Mouse (Mus musculus) hindbrain, embryonic 14.5 days (tissue): Measurements from ENCODE around the gene Pfdn6. TPM values are rescaled to one million over a fixed set of nuclear protein-coding genes. Genes with fewer than 3 reads are reported as not detected.

ENCODE experiments used
- ATAC-seq: fragments of 200-750 bp; cut with Nextera tagmentation; 2 replicates; pipeline ENCODE4 v1.8.0; 2017; ENCODE audit warnings: moderate number of reproducible peaks, mild to moderate bottlenecking, moderate TSS enrichment, moderate library complexity; ENCODE audit not compliant: low FRiP score
- DNase-seq: peaks from one replicate; pipeline ENCODE4 v3.0.0-alpha.2; 2015; ENCODE audit warnings: low spot score
- H3K27ac ChIP-seq: fragments of 300-500 bp; sonication (generic); 2 replicates; pipeline ENCODE4 v1.5.1; 2014; ENCODE audit warnings: mild to moderate bottlenecking, moderate library complexity
- H3K27me3 ChIP-seq: fragments of 300-500 bp; sonication (generic); 2 replicates; pipeline ENCODE4 v1.6.1; 2014; ENCODE audit warnings: mild to moderate bottlenecking, low read length, mixed read lengths; ENCODE audit not compliant: control insufficient read depth, insufficient read depth
- H3K36me3 ChIP-seq: fragments of 300-500 bp; sonication (generic); replicated peaks from 2 replicates; pipeline ENCODE4 v1.6.1; 2014; ENCODE audit not compliant: control insufficient read depth, insufficient read depth
- H3K4me1 ChIP-seq: fragments of 300-500 bp; sonication (generic); replicated peaks from 2 replicates; pipeline ENCODE4 v1.6.1; 2014; ENCODE audit warnings: antibody characterized with exemption, low read length, mixed read lengths; ENCODE audit not compliant: control insufficient read depth, insufficient read depth
- H3K4me2 ChIP-seq: fragments of 300-500 bp; sonication (generic); replicated peaks from 2 replicates; pipeline ENCODE4 v1.6.1; 2014; ENCODE audit warnings: mild to moderate bottlenecking, moderate library complexity
- H3K4me3 ChIP-seq: fragments of 300-500 bp; sonication (generic); replicated peaks from 2 replicates; pipeline ENCODE4 v1.5.1; 2014; ENCODE audit warnings: mild to moderate bottlenecking, low read length
- H3K9ac ChIP-seq: fragments of 300-500 bp; sonication (generic); 2 replicates; pipeline ENCODE4 v1.6.1; 2014
- H3K9me3 ChIP-seq: fragments of 300-500 bp; sonication (generic); 2 replicates; pipeline ENCODE4 v1.6.1; 2016; ENCODE audit warnings: low read length; ENCODE audit not compliant: control insufficient read depth
- WGBS: fragments of 180-500 bp; shearing (Covaris S2); extraction: QIAGEN DNeasy Blood & Tissue Kit; methylation state at CpG from one replicate; pipeline ENCODE4 v1.1.7; 2014; 5-methylcytosine and 5-hydroxymethylcytosine counted together
- polyA plus RNA-seq: library from polyadenylated mRNA; unstranded; fragments of >200 nt; fragmentation: Nextera tagmentation; extraction: Ambion mirVana; gene quantifications from 2 replicates; pipeline ENCODE4 v1.2.1, GENCODE M21; 2014

The Pfdn6 gene
- polyA plus RNA-seq, 1 experiment from 2014 or later: 161 TPM

DNA sequence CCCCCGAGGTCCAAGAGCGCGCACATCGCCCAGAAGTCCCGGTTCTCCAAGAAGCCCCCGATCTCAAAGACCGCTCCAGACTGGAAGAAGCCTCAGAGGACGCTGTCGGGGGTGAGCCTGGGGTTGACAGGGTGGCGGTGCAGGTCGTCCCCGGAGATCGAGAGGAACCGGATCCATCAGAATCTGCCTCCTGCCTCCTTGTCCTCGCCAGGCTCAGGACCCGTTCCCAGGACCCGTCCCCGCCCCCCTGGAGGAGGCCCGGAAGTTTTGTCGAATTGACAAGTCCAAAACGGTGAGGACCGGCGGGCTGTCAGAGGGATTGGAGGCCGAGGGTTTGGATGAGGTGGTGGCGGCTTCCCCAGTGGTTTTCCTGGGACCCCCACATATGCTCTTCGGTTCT lies 838 bp upstream of the Pfdn6 start:
- H3K36me3 ChIP-seq: peaks cover 52% of the 10 kb centered on the region
- peaks cover 16% of the 10 kb centered on the region for H3K4me1 ChIP-seq
- H3K27me3 ChIP-seq: no peaks in the 10 kb centered on the region
- WGBS: 2% methylated on average over 26 of the region's 26 CpGs
- H3K9me3 ChIP-seq: no peaks in the 10 kb centered on the region
- peak overlapping the region; percentile 84 for H3K4me2 ChIP-seq
- no peak overlapping the region for H3K27ac ChIP-seq
- DNase-seq (no peak), ATAC-seq (no peak)
- peak overlapping the region; percentile 70 for H3K9ac ChIP-seq
- peak overlapping the region; percentile 87 for H3K4me3 ChIP-seq

DNA sequence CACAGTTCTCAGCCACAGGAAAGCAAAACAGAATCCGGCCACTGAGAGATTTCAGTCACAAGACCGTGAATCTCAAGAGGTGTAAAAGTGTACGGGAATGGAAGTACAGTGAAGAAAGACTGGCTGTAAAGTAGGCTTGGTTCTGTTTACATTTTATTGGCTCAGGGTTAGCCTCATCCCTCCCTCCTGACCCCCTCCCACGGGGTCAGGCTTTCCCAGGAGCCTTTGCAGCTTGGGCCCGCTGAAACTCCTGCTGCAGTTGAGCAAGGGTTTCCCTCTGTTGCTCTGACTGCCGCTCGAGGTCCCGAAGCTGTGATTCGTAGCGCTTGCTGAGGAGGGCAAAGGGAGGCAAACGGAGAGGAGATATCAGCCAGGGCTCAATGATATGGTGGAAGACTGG lies 1.4 kb downstream of the Pfdn6 start:
- H3K4me2 ChIP-seq: 0 out of 2 replicates have a peak overlapping the region, but pooled peaks have one; percentile 84
- H3K9me3 ChIP-seq: no peaks in the 10 kb centered on the region
- H3K27ac ChIP-seq: no peak overlapping the region
- ATAC-seq: no peak
- no peaks in the 10 kb centered on the region for H3K27me3 ChIP-seq
- H3K9ac ChIP-seq: no peak overlapping the region
- peaks cover 50% of the 10 kb centered on the region for H3K36me3 ChIP-seq
- 83% methylated on average over 11 of the region's 11 CpGs for WGBS
- no peak overlapping the region for H3K4me3 ChIP-seq
- DNase-seq: no peak
- H3K4me1 ChIP-seq: peaks cover 16% of the 10 kb centered on the region

DNA sequence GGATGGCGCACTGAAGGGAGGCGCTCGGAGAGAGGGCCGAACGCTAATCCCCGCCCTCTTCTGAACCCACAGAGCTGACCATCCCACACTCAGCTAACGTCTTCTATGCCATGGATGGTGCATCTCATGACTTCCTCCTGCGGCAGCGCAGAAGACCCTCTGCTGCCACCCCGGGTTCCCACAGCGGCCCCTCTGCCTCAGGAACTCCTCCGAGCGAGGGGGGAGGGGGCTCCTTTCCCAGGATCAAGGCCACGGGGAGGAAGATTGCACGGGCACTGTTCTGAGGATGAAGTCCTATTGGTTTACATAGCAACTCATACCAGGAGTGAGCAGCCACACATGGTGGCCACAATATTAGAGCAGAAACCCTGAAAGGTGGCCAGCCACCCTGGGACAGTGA lies 3.1 kb downstream of the Pfdn6 start:
- DNase-seq (no peak), ATAC-seq (no peak)
- 85% methylated on average over 15 of the region's 15 CpGs for WGBS
- no peak overlapping the region for H3K9ac ChIP-seq
- no peak overlapping the region for H3K4me3 ChIP-seq
- no peaks in the 10 kb centered on the region for H3K27me3 ChIP-seq
- H3K4me1 ChIP-seq: peaks cover 16% of the 10 kb centered on the region
- no peak overlapping the region for H3K27ac ChIP-seq
- no peak overlapping the region for H3K4me2 ChIP-seq
- H3K36me3 ChIP-seq: peaks cover 52% of the 10 kb centered on the region
- no peaks in the 10 kb centered on the region for H3K9me3 ChIP-seq

DNA sequence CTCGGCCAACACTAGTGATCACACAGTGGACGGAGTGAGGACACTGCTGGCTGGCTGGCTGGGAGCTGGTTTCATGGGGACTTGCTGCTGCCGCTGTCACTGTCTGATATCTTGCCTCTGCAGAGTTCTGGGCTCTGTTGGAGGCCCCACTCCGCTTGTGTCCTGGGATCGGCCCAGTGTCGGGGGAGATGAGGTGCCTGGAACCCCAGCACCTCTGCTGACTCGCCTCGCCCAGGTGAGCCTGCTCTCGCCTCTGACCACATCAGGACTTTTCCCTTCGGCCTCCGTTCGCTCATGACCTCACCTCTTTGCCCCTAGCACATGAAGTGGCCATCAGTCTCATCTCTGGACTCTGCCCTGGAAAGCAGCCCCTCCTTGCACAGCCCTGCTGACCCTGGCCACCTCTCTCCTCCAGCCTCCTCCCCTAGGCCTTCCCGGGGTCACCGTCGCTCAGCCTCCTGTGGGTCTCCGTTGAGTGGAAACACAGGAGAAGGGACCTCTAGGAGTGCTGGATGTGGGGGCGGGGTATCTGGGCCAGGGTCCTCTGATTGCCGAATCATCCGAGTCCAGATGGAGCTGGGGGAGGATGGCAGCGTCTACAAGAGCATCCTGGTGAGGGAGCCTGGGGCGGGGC lies 4.6 kb downstream of the Pfdn6 start:
- H3K9me3 ChIP-seq: no peaks in the 10 kb centered on the region
- H3K4me3 ChIP-seq: no peak overlapping the region
- H3K27me3 ChIP-seq: no peaks in the 10 kb centered on the region
- H3K4me1 ChIP-seq: peaks cover 18% of the 10 kb centered on the region
- H3K4me2 ChIP-seq: no peak overlapping the region
- H3K9ac ChIP-seq: no peak overlapping the region
- no peak for DNase-seq
- 89% methylated on average over 21 of the region's 21 CpGs for WGBS
- H3K27ac ChIP-seq: no peak overlapping the region
- H3K36me3 ChIP-seq: peaks cover 52% of the 10 kb centered on the region
- ATAC-seq: no peak

DNA sequence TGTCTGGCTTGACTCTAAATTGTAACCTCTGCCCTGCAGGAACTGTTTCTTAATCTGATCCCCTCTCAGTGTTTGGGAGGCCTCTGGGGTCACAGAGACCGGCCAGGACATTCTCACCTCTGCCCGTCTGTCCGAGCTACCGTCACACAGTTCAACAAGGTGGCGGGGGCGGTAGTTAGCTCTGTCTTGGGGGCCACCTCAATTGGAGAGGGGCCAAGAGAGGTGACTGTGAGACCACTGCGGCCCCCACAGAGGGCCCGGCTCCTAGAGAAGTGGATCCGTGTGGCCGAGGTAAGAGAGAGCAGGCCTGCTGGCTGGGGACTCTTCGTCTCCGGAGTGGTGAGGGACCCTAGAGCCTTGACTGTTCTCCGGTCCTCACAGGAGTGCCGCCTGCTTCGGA lies 7.2 kb downstream of the Pfdn6 start:
- Histone ChIP-seq H3K27ac (no peak overlapping the region), H3K9ac (no peak overlapping the region), H3K36me3 (peaks cover 48% of the 10 kb centered on the region), H3K27me3 (no peaks in the 10 kb centered on the region), H3K4me1 (peaks cover 19% of the 10 kb centered on the region), H3K4me2 (no peak overlapping the region), H3K4me3 (no peak overlapping the region), H3K9me3 (no peaks in the 10 kb centered on the region)
- ATAC-seq (no peak), DNase-seq (no peak)
- 92% methylated on average over 15 of the region's 15 CpGs for WGBS

DNA sequence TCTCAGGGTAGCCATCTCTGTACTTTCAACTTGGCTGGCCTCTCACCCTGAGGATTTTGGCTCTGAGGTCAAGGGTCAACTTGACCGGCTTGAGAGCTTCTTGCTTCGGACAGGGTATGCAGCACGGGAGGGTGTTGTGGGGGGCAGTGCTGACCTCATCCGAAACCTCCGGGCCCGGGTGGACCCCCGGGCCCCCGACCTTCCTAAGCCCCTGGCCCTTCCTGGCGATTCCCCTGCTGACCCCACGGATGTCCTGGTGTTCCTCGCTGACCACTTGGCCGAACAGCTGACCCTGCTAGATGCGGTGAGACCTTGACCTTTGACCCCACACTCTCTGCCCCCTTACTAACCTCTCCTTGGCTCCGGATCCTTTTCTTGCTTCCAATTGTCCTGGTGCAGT lies 7.7 kb downstream of the Pfdn6 start:
- no peak overlapping the region for H3K4me2 ChIP-seq
- WGBS: 86% methylated on average over 14 of the region's 14 CpGs

DNA sequence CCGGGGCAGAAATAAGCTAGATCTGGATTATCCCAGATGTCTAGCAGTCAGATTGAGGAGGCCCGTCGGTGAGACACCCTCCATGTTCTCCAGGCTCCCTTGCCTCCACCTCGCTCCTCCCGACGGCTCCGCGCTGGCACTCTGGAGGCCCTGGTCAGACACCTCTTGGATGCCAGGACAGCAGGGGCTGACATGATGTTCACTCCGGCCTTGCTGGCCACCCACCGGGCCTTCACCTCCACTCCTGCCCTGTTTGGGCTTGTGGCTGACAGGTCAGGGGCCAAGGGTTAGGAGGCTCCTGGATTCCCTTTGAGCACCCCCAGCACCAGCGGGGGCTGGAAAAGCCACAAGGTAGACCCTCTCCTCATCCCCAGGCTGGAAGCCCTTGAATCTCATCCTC lies 8.2 kb downstream of the Pfdn6 start:
- H3K27ac ChIP-seq: no peak overlapping the region
- H3K9me3 ChIP-seq: no peaks in the 10 kb centered on the region
- H3K4me2 ChIP-seq: no peak overlapping the region
- H3K36me3 ChIP-seq: peaks cover 50% of the 10 kb centered on the region
- 92% methylated on average over 11 of the region's 11 CpGs for WGBS
- no peak overlapping the region for H3K9ac ChIP-seq
- no peak overlapping the region for H3K4me3 ChIP-seq
- peaks cover 20% of the 10 kb centered on the region for H3K4me1 ChIP-seq
- DNase-seq (no peak), ATAC-seq (no peak)
- no peaks in the 10 kb centered on the region for H3K27me3 ChIP-seq

More for the DNA sequence above, 7.7 kb downstream of the Pfdn6 start:
- H3K36me3 ChIP-seq: peaks cover 51% of the 10 kb centered on the region
- H3K9me3 ChIP-seq: no peaks in the 10 kb centered on the region
- DNase-seq (no peak), ATAC-seq (no peak)
- peaks cover 20% of the 10 kb centered on the region for H3K4me1 ChIP-seq
- H3K9ac ChIP-seq: no peak overlapping the region
- H3K27ac ChIP-seq: no peak overlapping the region
- H3K27me3 ChIP-seq: no peaks in the 10 kb centered on the region
- no peak overlapping the region for H3K4me3 ChIP-seq

DNA sequence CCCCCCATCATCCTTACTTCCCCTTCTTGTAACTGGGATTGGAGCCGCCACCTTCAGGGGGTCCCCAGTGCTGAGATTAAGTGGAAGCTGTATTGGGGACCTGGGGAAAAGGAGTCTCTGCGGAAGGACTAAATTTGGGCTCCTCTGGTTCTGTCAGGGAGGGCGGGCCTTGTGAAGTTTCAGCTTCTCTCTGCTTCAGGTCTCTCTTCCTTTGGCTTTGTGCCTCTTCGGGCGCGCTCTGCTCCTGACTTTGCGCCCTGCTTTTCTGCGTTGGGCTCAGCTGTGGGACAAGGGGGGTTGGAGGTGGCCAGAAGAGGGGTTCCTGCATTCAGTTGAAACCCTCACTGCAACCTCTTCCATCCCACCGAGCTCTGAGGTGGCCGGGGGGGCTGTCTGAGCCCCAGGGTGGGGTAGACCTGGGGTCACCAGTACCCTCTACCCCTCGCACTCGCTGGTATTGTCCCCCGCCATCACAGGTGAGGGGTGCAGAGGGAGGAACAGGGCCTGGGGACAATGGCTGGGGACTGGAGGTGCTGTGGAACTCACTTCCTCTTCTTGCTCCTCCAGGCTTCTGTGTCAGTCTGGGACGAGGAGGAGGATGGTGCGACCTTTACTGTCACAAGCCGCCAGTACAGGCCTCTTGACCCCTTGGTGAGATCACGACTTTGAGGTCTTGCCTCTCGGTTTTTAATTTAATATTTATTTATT lies 8.8 kb downstream of the Pfdn6 start:
- ATAC-seq: no peak
- Histone ChIP-seq H3K4me1 (peaks cover 20% of the 10 kb centered on the region), H3K27ac (no peak overlapping the region)

DNA sequence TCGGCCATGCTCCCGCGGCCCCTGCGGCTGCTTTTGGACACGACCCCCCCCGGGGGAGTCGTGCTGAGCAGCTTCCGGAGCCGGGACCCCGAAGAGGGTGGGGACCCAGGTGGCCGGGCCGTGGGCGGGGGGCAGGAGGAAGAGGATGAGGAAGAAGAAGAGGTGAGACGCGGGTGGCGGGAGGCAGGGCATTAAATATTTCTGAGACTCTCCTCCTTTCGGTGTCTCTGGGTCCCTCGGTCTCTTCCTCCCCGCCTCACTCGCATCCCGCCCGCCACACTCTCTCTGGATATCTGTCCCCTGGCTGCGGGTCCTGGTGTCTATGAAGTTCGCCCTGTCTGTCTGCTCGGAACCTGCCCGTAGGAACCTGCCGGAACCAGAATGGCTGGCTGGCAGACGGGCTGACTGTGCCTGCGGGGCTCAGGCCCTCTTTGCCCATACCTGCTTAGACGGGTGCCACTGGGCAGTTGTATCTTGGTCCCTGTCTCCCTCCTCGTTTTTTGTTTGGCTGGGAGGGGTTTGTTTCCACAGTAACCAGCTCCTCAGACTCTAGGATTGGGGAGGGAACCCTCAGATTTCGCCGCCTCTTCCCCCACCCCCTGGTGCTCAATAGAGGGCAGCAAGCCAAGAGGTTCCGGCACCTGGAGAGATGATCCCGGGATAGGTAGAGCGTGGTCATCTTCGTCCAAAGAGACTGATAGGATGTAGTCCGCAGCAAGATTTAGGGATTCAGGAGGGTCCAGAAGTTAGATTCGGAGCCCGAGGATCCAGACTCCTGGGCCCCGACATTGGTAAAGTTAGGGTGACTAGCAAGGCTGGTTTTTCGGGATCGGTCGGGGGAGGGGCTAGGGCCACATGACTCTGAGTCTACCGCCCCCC lies 9.6 kb downstream of the Pfdn6 start:
- ATAC-seq (no peak), DNase-seq (no peak)
- H3K36me3 ChIP-seq: peaks cover 39% of the 10 kb centered on the region
- peak overlapping the region; percentile 88 for H3K9ac ChIP-seq
- no peaks in the 10 kb centered on the region for H3K27me3 ChIP-seq
- H3K4me3 ChIP-seq: peak overlapping the region; percentile 73
- under 1% methylated on average over 43 of the region's 45 CpGs for WGBS
- no peaks in the 10 kb centered on the region for H3K9me3 ChIP-seq
- H3K4me1 ChIP-seq: peaks cover 20% of the 10 kb centered on the region
- H3K27ac ChIP-seq: peak overlapping the region; percentile 97
- H3K4me2 ChIP-seq: peak overlapping the region; percentile 98

More for the DNA sequence above, 8.8 kb downstream of the Pfdn6 start:
- Histone ChIP-seq H3K4me3 (peak overlapping the region; percentile 73), H3K36me3 (peaks cover 45% of the 10 kb centered on the region), H3K9me3 (no peaks in the 10 kb centered on the region), H3K4me2 (peak overlapping the region; percentile 98), H3K27me3 (no peaks in the 10 kb centered on the region), H3K9ac (peak overlapping the region; percentile 88)
- 40% methylated on average over 18 of the region's 18 CpGs for WGBS
- no peak for DNase-seq
